Mouse (Mus musculus) lung, postnatal 10 days (tissue): ENCODE measurements around the gene Rab11fip4.

Experiments
- DNase-seq: peaks from one replicate; pipeline ENCODE4 v3.0.0; 2021

Gene Rab11fip4

GRCm38 (mm10) chr11:79656491-79656890 is 65.5 kb downstream of the Rab11fip4 start:
- DNase-seq = no peak

GRCm38 (mm10) chr11:79657053-79657452 is 66.0 kb downstream of the Rab11fip4 start:
- DNase-seq = no peak

GRCm38 (mm10) chr11:79658205-79658825 is 67.3 kb downstream of the Rab11fip4 start:
- DNase-seq = no peak

- peak; percentile 84 for DNase-seq
Measured at GRCm38 (mm10) chr11:79660361-79661205, 69.6 kb downstream of the Rab11fip4 start.

GRCm38 (mm10) chr11:79661877-79662545 is 71.0 kb downstream of the Rab11fip4 start:
- DNase-seq = no peak

- no peak for DNase-seq
Measured at GRCm38 (mm10) chr11:79663158-79663557, 72.1 kb downstream of the Rab11fip4 start.

- DNase-seq = no peak
Measured at GRCm38 (mm10) chr11:79663570-79663969, 72.6 kb downstream of the Rab11fip4 start.

- DNase-seq = no peak
Measured at GRCm38 (mm10) chr11:79666544-79666943, 75.5 kb downstream of the Rab11fip4 start.

- DNase-seq = no peak
Measured at GRCm38 (mm10) chr11:79669210-79669609, 78.2 kb downstream of the Rab11fip4 start.

GRCm38 (mm10) chr11:79669947-79670346 is 78.9 kb downstream of the Rab11fip4 start:
- DNase-seq = no peak

GRCm38 (mm10) chr11:79670411-79670945 is 79.5 kb downstream of the Rab11fip4 start:
- no peak for DNase-seq

- DNase-seq = peak; percentile 52
Measured at GRCm38 (mm10) chr11:79671668-79672281, 80.8 kb downstream of the Rab11fip4 start.

- DNase-seq = peak; percentile 44
Measured at GRCm38 (mm10) chr11:79673072-79673471, 82.1 kb downstream of the Rab11fip4 start.

- no peak for DNase-seq
Measured at GRCm38 (mm10) chr11:79673717-79674116, 82.7 kb downstream of the Rab11fip4 start.

GRCm38 (mm10) chr11:79674231-79674630 is 83.2 kb downstream of the Rab11fip4 start:
- DNase-seq = no peak

GRCm38 (mm10) chr11:79674632-79675031 is 83.6 kb downstream of the Rab11fip4 start:
- no peak for DNase-seq

- no peak for DNase-seq
Measured at GRCm38 (mm10) chr11:79675285-79675684, 84.3 kb downstream of the Rab11fip4 start.

GRCm38 (mm10) chr11:79675994-79676393 is 85.0 kb downstream of the Rab11fip4 start:
- no peak for DNase-seq

GRCm38 (mm10) chr11:79676483-79676967 is 85.5 kb downstream of the Rab11fip4 start:
- DNase-seq = no peak

GRCm38 (mm10) chr11:79677402-79677801 is 86.4 kb downstream of the Rab11fip4 start:
- DNase-seq = no peak

- DNase-seq = no peak
Measured at GRCm38 (mm10) chr11:79678363-79679153, 87.5 kb downstream of the Rab11fip4 start.

- DNase-seq = no peak
Measured at GRCm38 (mm10) chr11:79679929-79680328, 88.9 kb downstream of the Rab11fip4 start.
